Mouse (Mus musculus) embryo, embryonic 10 days (tissue): ENCODE data around the gene Mrps6.

Experiments used
- DNase-seq: peaks from one replicate; pipeline ENCODE4 v3.0.0-alpha.2; 2015; ENCODE audit warnings: low spot score

Gene Mrps6

GRCm38 (mm10) chr16:92057852-92058643 lies at the start of gene Mrps6, which contains the start of the genes Gm49711 and Slc5a3:
Mrps6 (plus strand) TSS chr16:92058270.
Gm49711 (plus strand) TSS chr16:92058316.
Slc5a3 (plus strand) TSS chr16:92058322.
- DNase-seq: peak; percentile 89

DNA sequence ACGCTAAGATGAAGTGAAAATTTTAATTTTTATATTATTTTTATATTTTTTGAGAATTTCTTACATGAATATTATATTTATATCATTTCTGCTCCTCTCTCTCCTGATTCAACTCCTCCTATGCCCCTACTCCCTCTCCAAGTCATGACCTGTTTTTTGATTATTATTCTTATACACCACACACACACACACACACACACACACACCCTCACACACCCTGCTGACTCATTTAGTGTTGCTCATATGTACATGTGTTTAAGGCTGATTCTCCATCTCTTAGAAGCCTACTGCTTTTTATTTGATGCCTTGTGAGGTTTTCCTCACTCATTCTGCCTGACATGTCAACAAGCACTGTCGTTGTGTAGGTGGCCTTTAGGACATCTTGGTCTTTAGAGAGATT lies 48.5 kb upstream of the Mrps6 start:
- DNase-seq: no peak

DNA sequence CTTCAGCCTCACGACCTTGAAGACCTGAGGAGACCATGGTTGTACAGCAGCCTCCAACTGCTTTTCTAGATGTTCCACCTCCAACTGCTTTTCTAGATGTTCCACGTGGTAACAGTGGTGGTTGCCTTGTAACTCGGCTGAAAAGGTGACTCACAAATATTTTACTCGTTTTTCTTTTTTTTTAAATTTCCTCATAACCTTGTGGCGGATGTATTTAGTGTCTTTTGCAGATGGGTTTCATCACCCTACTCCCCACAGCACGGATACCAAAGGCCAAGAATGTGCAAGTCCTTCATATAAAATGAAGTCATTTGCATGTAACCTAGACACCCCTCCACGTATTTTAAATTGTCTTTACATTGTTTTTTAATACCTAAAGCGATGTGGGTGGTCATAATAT lies 41.3 kb upstream of the Mrps6 start:
- no peak for DNase-seq

GRCm38 (mm10) chr16:92019141-92020118 lies 38.6 kb upstream of the Mrps6 start:
- DNase-seq: peak; percentile 64

- no peak for DNase-seq
Measured at GRCm38 (mm10) chr16:92021656-92022400, 36.2 kb upstream of the Mrps6 start.

DNA sequence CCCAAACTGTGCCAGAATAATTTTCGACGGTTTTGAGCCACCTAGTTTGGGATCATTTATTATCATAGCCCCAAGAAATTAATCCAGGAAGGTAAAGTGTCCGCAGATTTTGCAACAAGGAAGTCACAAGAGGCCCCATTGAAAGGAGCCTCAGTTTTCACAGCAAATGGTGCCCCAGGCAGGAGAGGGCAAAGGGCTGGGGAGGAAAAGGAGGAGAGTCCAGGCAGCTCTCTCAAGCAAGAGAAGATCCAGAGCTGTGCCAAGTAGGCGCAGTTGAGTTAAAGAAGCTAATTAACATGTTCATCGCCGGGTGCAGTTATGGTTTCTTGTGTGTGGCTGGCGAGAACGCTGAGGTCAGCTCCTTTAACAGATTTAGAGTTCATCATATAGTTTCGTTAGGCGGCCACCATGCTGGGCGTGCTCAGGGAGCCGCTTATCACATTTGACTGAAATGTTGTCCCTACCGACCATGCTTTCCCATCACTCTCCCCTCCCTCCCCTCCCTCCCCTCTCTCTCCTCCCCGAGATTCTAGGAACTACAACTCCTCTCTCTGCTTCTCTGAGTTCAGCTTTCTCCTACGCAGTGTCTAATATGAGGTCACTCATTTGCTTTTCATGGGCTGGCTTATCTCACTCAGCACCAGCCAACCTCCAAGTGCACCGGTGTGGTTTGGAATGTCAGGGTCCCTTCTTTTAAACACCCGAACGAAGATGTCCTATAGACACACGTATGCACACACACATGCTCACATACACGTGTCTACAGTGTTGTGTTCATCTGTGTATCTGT lies 35.4 kb upstream of the Mrps6 start:
- no peak for DNase-seq

DNA sequence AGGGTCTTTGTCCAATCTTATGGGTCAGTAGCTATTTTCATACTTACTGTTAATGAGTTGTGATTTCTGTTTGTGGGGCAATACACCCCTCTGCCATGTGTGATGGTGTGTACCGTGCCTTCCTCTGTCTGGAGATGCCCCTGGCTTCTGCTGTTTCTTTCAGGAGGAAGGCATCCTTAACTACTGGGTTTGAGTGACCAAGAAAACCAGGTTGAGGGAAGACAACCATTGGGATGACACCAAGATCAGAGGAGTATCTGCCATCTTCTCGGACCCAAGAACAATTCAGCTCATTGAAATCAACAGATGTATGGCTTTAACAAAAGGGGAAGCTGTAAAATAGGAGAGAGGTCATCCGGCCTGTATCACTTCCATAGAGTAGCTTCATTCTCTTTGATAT lies 24.8 kb upstream of the Mrps6 start:
- no peak for DNase-seq

- DNase-seq: no peak
Measured at GRCm38 (mm10) chr16:92034676-92035075, 23.4 kb upstream of the Mrps6 start.

- DNase-seq: no peak
Measured at GRCm38 (mm10) chr16:92036701-92037100, 21.4 kb upstream of the Mrps6 start.

DNA sequence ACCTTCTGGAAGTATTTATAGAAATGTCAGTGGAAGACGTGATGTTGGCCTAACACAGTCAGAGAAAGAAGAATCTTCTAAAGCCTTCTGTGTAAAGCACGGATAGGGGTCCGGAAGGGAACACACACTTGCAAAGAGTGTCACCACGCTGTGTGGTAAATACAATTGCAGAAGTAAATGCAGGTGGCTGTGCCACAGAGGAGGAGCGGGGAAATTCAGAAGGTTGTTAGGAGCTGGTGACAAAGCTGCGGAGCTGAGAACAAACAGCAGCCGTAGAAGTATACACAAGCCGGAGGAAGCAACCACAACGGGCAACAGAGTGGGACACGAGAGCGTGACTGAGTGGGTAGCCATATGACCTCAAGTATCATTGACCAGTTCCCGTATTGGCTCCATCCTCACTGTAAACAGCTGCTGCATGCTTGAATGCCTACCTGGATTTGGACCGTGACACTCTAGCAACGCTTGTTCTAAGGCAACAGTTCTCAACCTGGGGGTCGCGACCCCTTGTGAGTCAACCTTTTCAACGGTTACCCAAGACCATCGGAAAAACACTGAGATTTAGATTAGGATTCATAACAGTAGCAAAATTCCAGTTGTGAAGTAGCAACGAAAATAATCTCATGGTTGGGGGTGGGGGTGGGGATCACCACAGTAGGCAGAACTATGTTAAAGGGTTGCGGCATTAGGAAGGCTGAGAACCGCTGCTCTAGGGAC lies 20.0 kb upstream of the Mrps6 start:
- DNase-seq: no peak

DNA sequence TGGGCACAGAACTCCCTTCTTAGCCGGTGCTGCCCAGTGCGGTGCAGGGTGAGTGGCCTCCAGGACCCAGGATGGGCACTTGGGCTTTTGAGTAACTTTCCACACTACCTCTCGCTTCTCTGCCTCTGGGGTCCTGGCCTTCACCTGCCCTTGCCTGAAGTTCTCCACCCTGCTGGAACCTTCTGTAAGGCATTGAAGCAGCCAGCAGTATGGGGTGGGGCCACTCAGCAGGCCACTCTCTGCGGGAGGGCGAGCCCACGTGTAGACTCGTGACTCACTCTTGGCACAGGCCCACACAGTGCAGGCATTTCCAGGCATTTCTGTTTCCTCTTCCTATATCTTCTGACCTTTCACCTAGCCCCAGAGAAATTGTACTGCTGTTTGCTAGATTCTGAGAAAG lies 18.6 kb upstream of the Mrps6 start:
- DNase-seq: no peak

DNA sequence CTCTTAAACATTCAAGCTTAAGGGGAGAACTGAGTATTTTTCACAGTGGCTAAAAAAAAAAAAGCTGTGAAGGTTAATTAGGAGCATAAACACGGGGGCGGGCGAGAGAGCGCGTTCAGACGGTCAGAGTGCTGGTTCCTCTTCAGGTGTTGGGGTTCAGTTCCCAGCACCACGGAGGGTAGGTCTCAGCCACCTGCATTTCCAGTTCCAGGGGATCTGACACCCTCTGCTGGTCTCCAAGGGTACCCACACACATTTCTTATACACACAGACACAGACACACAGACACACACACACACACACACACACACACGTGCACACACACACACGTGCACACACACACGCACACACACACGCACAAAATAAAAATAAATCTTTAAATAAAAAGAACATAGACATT lies 18.1 kb upstream of the Mrps6 start:
- no peak for DNase-seq

DNA sequence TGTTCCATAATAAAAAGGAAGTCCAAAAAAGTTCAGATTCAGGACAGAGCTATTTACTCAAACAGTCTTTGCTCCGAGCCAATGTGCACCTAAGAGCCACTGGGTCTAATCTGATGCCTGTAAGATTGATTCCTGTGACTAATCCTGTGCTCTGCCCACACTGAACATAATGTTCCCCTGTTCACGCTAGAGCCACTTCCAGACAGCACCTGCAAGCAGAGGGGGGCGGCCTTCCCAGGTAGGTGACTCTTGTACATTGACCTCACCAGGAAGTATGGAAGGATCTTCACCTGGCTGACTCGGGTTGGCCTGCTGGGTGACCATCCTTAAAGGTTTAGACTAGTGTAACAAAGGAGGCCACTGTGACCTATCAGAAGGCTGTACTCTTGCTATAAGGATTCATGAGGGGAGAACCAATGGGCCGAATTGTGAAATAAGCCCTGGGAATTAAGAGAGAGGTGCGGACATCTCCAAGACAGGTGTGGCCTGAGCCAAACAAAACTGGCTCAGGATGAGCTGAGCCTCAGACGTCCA lies 6.2 kb upstream of the Mrps6 start:
- DNase-seq: no peak

DNA sequence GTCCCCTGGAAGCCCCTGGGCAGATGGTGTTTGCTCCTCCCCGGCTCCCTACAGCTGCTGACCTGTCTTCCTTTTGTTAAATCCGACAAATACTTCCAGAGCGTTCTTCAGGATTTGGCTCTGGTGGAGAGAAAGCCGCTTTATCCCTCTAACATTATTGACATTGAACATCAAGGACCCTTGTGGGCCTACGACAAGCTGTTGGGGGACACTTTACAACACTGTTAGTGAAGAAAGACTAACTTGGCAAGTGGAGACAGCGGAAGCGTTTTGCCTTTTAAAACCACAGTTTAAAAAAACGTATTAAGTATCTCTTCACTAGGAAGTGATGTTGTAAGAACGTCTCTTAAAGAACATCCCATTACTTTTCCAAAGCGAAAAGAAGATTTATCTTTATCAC lies 5.5 kb upstream of the Mrps6 start:
- DNase-seq: no peak

DNA sequence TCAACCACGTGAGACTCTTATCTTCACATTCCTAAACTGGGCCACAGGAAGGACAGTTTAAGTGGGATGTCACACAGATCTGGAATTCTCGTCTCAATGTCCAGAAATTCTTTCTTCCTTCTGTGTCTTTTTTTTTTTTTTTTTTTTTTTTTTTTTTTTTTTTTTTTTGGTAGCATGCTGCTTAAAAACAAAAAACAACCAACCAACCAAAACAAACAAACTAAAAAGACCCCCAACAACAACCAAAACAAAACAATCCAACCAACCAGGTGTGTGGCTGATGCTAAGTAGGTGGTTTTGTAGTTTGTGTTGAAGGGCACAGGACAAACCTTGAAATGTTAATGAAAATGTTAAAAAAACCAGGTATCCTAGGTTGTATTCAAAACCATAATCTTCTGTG lies 1.4 kb upstream of the Mrps6 start:
- no peak for DNase-seq

DNA sequence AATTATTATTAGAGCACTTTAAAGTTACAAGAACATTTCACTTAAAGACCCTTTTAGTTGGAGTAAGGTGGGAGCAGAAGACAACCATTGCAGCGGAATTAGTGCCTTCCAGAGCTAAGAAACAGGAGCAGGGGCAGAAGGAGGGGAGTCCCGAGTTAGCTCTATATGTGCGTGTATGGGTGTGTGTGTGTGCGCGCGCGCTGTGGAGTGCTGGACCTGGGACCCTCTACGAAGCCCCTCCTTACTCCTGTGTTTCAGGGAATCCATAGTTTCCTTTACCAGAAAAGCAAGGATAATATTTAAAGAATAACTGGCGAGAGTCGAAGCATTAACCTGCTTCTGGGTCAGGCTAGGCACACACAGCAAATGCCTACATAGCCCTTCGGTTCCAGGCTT lies 616 bp upstream of the Mrps6 start:
- DNase-seq: peak; percentile 41

- peak; percentile 57 for DNase-seq
Measured at GRCm38 (mm10) chr16:92058644-92059620, 862 bp downstream of the Mrps6 start.

- no peak for DNase-seq
Measured at GRCm38 (mm10) chr16:92060213-92060612, 2.1 kb downstream of the Mrps6 start.

DNA sequence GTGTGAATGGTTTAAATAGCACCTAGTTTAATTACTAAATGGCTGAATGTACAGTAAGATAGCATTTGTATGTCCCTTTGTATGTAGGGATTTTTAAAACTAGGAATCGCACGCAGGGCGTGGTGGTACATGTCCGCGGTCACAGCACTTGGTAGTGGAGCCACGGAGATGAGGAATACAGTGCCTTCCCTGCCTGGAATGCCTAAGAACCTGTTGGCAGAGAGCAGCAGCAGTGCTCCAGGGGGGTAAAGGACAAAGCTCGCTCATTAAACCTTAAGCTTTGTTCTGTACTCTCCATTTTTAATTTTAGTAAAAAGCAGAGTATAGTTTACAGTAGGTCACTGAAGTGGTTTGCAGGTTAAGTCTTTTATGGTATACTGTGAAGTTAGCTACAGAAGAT lies 3.5 kb downstream of the Mrps6 start:
- no peak for DNase-seq
